Mouse (Mus musculus) thymus, adult 2 months (tissue): ENCODE data around the gene Nr2c2ap.

Experiments used
- CTCF ChIP-seq: fragments of 200-500 bp; IDR thresholded peaks from 2 replicates; pipeline ENCODE4 v1.5.1; 2012; ENCODE audit warnings: mild to moderate bottlenecking, control low read depth, low read length, moderate library complexity, borderline replicate concordance; ENCODE audit not compliant: control insufficient read depth, poor library complexity, insufficient read depth; ENCODE audit errors: extremely low read depth
- POLR2A ChIP-seq: fragments of 200-500 bp; IDR thresholded peaks from 2 replicates; pipeline ENCODE4 v1.6.1; 2012; ENCODE audit warnings: mild to moderate bottlenecking, low read length, control low read depth, moderate library complexity; ENCODE audit not compliant: control insufficient read depth, poor library complexity, insufficient read depth; ENCODE audit errors: extremely low read depth

- TF ChIP-seq CTCF: no peak
- no peak for TF ChIP-seq POLR2A
Observed at GRCm38 (mm10) chr8:70181212-70181902, 50.2 kb downstream of the Nr2c2ap start.
